Mouse (Mus musculus): ENCODE results near the gene Sec23a. TPM values are rescaled to one million over a fixed set of nuclear protein-coding genes. Genes with fewer than 3 reads are reported as not detected.

The Sec23a gene
- polyA plus RNA-seq, 1 experiment, result 24.6 TPM

GRCm38 (mm10) chr12:58909826-58910225, 102.0 kb downstream of the Sec23a start:
- TF ChIP-seq POLR2A (IDR thresholded peaks at IDR 0.05; ENCODE audit: insufficient read length, low read depth), result no peak
- no peak for TF ChIP-seq MYOG (IDR thresholded peaks at IDR 0.05; ENCODE audit: control insufficient read depth in 1 of 3, insufficient read depth in 1 of 3, insufficient read length in 2 of 3, low read depth in 2 of 3)
- no peak for TF ChIP-seq E2F4 (IDR thresholded peaks at IDR 0.05; ENCODE audit: insufficient read depth)
- no peak for TF ChIP-seq SRF (IDR thresholded peaks at IDR 0.05; ENCODE audit: control insufficient read depth, insufficient read length, low read depth)
- TF ChIP-seq USF1 (IDR thresholded peaks at IDR 0.05; ENCODE audit: low read depth), result no peak
- no peak for TF ChIP-seq CEBPB (IDR thresholded peaks at IDR 0.05; ENCODE audit: insufficient read depth, poor library complexity, severe bottlenecking)
- TF ChIP-seq MAX (IDR thresholded peaks at IDR 0.05; ENCODE audit: low read depth), result no peak
- no peak for TF ChIP-seq TCF3 (IDR thresholded peaks at IDR 0.05; ENCODE audit: insufficient read length, low read depth)
- no peak for TF ChIP-seq MYOD1 (IDR thresholded peaks at IDR 0.05; ENCODE audit: control insufficient read depth in 1 of 3, insufficient read length in 2 of 3, low read depth in 2 of 3)
- no peak for TF ChIP-seq REST (IDR thresholded peaks at IDR 0.05; ENCODE audit: insufficient read depth, insufficient read length)
- TF ChIP-seq POLR2AphosphoS2 (IDR thresholded peaks at IDR 0.05; ENCODE audit: insufficient read length, low read depth), result no peak
- no peak for TF ChIP-seq TCF12 (IDR thresholded peaks at IDR 0.05; ENCODE audit: insufficient read depth, poor library complexity, severe bottlenecking)

More at GRCm38 (mm10) chr12:58909826-58910225, 102.0 kb downstream of the Sec23a start:
- Histone ChIP-seq H3K27me3 (ENCODE audit: control insufficient read depth, insufficient read depth, insufficient read length) (no peaks in the 10 kb centered on the region), H3K4me3 (no peak overlapping the region), H3K36me3 (ENCODE audit: control insufficient read depth, insufficient read depth) (no peaks in the 10 kb centered on the region), H3K79me2 (ENCODE audit: control insufficient read depth, insufficient read depth) (no peaks in the 10 kb centered on the region), H3K4me2 (ENCODE audit: low read depth) (no peak overlapping the region), H3ac (ENCODE audit: control insufficient read depth, insufficient read length) (no peak overlapping the region)

Other genes starting within 250 kb of the Sec23a start
- 10.2 TPM for gene Gemin2, start 1.4 kb upstream of the Sec23a start, polyA plus RNA-seq (2012; fragmentation: generic; extraction: Trizol)
- gene Trappc6b, start 49.5 kb upstream of the Sec23a start, polyA plus RNA-seq (2012; fragmentation: generic; extraction: Trizol), result 52.0 TPM
- 7.6 TPM for gene Pnn, start 54.9 kb upstream of the Sec23a start, polyA plus RNA-seq (2012; fragmentation: generic; extraction: Trizol)
- 22.6 TPM for gene Mia2, start 83.8 kb upstream of the Sec23a start, polyA plus RNA-seq (2012; fragmentation: generic; extraction: Trizol)
- 2.7 TPM for gene Fbxo33, start 207.7 kb upstream of the Sec23a start, polyA plus RNA-seq (2012; fragmentation: generic; extraction: Trizol)